Mouse (Mus musculus) CD4-positive, CD25-positive, alpha-beta regulatory T cell, adult 2 months (primary cell): ENCODE data around the gene Arpc5.
A peak's percentile ranks its signal among the peaks of the same experiment; 100 is the strongest.
"Not testable (repeated sequence)": the region's sequence is repeated elsewhere in the genome, so short reads cannot be mapped to it uniquely, and the experiment has no call there.

Source experiments
- DNase-seq: peaks from one replicate; pipeline ENCODE4 v3.0.0-alpha.2; 2012; ENCODE audit warnings: low read depth, low spot score

The Arpc5 gene

GRCm38 (mm10) chr1:152766032-152766772 is at the start of gene Arpc5, which contains the start of gene Rgl1:
TSS of gene Arpc5 (plus strand) at chr1:152766542.
TSS of gene Rgl1 (minus strand) at chr1:152766351.
- peak; percentile 99 for DNase-seq

GRCm38 (mm10) chr1:152717329-152717728 is 49.0 kb upstream of the Arpc5 start:
- DNase-seq, result no peak

DNA sequence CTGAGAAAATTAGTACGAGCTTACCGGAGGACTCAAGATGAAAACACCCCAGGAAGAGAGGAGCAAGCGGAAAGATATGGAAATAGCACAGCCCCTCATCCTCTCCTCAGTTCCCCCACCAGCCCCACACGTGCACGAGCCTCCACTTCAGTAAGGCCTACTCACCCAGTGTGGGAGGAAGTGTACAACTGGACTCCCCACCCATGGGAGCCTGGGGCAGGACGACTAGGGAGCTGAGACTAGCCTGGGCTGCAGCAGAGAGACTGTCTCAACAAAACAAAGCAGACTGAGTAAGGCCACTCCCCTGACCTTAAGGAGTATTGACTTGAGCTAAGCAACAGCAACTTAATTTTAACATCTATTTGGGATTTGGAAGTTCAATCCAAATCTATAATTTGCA is 48.1 kb upstream of the Arpc5 start:
- DNase-seq, result no peak

- DNase-seq, result peak; percentile 5
These were observed 45.4 kb upstream of the Arpc5 start for GRCm38 (mm10) chr1:152720969-152721368.

DNA sequence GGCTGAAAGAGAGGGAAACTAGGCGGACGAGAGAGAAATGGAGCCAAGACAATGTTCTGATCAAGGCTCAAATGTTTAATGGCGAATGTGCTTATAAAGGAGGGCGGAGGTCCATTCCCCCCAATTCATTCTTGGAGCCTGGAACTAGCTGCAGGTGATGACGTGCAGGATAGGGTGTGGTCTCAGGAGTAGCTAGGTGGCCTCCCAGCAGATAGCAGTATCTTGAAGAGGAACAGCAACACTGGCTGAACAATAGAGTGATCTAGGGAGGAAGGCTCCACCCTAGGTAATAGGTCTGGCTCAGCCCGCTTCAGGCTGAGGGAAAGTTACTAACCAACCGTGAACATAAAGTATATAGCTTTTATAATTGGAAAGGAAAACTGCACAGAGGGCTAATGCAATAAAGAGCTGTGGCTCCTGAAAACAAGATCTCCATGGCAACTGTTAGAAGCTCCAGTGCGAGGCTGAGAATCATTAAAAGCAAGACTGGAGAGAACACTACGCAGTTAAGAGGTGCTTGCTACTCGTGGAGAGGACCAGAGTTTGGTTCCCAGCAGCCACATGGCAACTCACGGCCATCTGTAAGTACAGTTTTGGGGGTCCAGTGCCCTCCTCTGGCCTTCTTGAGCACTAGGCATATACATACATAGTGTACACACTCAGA is 44.7 kb upstream of the Arpc5 start:
- no peak for DNase-seq

DNA sequence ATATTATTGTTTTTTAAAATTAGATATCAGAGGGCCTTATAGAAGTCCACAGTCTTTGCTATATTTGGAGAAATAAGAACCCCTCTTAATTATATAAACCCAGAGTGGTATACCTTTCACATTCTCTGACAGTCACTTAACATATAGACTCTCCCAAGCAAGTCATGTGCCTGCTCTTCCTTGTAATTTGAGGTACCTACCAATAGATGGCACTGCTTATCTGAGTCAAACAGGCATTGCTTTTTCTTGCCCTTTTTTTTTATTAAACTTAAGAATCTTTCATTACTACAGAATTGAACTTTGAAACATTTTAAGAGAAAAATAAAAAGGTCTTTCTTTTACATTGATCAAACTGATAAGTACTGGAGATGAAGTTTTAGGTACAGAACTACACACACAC is 42.1 kb upstream of the Arpc5 start:
- peak; percentile 55 for DNase-seq

DNA sequence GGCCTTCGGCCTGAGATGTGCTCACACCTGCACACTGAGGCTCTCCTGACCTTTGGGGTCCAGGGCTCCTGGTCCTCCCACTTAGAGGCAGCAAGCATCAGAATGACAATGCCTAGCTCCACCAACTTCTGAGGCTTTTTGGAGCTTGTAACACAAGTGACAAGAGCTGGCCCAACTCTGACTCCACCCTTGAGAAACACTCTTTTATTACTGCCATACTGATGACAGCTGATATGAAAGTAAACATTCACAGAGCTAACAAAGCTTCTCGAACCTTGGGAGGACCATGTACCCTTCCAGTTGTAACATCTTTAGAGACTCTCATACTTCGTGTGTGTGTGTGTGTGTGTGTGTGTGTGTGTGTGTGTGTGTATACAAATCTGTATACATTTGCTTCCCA is 40.2 kb upstream of the Arpc5 start:
- DNase-seq, result no peak

DNA sequence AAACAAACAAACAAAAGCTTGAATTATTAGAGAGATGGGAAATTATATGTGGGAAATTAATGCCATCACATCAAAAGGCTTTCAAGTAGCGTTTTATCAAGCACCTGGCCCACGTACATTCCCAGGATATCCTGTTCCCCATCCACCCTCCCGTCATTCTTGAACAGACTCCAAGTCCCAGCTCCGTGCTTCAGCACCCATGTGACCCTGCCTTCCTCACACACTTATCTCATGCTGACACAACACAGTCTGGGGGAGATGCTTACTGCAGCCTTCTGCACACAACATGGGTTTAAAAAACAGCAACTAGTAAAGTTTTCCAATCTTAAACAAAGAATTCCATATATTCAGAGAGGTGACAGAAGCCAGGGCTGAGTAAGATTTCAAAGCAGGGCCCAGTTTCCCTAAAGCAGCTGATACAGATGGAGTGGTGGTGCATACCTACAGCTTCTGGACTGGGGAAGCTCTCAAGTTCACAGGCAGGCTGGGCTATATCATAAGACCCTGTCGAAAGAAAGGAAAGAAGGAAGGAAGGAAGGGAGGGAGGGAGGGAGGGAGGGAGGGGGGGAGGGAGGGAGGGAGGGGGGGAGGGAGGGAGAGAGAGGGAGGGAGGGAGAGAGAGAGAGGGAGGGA is 38.6 kb upstream of the Arpc5 start:
- no peak for DNase-seq

GRCm38 (mm10) chr1:152738793-152739192 is 27.5 kb upstream of the Arpc5 start:
- no peak for DNase-seq

DNA sequence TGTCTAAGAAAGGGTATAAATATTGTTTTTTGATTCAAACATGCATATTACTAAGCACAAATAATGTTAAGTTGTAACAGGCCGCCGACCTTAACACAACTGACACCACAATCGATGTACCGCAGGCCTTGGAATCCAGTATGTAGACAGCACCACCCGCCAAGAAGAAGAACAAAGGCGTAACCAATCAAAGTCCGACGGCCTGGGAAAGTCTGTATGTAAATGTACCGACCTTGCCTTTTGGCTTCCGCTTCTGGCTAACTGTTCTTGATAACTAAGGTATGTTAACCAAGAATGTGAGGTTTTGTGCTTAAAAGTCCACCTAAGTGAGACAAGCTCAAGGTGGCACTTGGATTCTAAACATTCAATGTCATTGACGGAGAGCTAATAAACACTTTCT is 27.0 kb upstream of the Arpc5 start:
- no peak for DNase-seq

GRCm38 (mm10) chr1:152743095-152743826 is 23.1 kb upstream of the Arpc5 start:
- DNase-seq, result no peak

DNA sequence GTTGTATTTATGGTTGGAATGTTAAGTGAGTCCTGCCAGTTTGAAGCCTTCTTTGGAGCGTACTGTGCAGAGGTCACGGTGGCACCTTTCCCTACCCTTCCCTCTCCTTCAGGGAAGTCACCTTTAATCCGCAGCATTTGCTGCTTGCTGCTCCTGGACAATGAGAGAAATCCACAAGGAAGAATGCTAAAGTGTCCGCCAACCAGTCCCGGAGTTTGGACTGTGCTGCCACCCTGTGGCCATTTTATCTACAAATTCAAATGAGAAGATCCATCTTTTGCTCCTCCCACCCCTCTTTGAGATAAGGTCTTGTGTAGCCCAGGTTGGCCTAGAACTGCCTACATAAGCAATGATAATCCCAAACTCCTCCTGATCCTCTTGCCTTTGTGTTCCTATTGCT is 19.9 kb upstream of the Arpc5 start:
- peak; percentile 72 for DNase-seq

DNA sequence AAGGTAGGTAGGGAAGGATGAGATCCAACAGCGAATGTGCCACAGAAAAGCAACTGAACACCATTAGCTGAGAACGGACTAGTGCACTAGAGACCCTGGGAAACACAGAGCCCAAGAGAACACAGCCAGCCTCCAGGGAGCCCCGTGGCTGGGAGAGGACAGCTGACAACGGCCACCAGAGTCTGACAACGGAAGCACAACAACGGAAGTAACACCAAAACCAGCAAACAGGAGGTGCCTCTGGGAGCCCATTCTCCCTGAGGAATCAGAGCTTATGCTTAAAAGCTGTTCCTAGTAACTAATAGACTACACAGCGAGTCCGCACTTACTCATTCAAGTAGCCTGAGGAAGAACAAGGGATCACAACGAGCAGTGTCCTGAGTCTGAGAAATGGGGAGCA is 17.1 kb upstream of the Arpc5 start:
- DNase-seq, result no peak

DNA sequence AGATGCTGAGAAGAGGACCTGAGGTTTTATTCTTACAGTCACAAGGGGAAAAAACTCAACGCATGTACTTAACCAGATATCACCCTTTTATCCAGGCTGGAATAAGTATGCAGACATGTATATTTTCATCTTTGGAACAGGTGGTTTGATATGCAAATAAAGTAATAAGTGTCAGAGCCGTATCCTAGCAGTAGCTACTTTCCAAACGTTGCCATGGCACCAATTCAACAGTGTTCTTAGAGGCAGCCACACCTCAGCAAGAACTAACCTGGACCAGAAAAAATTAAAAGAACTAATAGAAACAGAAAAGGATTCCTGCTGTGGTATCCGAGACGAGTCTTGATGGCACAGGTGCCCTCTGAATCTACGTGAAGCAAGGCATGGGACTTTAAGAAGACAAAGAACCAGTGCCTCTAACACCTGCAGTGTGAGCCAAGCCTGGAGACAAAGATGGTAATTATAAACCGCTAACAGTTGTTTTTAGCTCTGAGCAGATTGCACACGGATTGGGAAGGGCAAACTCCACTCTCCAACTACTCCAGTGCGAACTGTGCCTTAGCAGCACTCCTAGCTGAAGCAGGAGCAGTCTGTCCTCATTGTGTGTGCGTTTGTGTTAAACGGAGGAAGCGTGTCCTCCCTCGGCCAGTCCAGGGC is 15.9 kb upstream of the Arpc5 start, which contains the start of gene Apobec4:
TSS of gene Apobec4 (plus strand) at position 240 of the 654 bp plus-strand sequence.
- DNase-seq, result no peak

DNA sequence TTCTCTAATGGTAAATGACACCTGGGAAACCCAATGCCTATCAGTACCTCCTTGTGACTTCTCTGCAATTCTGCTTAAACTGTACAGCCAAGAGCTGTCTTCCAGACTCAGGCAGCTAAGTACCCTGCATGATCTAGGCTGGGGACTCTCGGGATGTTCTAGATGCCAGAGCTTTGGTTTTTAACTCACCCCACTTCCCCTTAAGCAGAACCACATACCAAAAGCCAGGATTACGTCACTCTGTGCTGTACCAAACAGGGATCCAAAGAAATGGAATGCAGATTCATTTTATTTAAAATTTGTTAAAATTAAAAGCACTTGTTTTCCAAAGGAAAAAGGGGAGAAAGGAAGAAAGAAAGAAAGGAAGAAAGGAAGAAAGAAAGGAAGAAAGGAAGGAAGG is 4.6 kb upstream of the Arpc5 start:
- no peak for DNase-seq

- peak; percentile 41 for DNase-seq
These were observed 734 bp downstream of the Arpc5 start for GRCm38 (mm10) chr1:152766804-152767748.

DNA sequence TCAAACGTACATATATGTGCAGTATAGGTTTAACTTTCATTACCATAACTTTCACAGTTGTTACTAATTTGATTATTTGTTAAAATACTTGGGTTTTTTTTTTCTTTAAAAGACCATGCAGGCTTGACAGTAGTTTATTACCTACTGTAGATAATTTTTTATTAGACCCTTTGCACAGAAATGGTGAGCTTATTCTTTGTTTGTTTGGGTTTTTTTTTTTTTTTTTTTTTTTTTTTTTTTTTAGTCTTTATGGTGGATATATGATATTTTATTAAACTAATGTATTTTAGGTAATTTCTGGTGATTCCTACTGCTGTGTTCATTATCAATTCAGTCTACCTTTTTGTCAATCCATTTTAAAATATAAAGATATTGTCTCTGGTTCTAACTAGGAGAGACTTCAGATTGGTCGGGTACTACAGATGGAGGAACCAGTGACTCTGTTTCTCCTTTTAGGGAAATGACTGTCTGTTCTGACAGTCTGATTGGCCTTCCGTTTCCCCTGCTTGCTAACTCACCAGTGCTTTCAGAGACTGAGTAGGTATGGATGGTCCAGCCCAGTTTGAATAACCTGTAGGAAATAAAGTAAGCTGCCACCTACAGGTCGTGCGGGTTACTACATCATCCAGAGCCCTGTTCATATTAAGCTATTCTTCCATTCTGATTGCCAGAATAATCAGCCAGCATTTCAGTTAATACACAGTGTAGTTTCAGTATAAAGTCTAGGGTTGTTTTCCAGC is 1.6 kb downstream of the Arpc5 start:
- peak; percentile 90 for DNase-seq

DNA sequence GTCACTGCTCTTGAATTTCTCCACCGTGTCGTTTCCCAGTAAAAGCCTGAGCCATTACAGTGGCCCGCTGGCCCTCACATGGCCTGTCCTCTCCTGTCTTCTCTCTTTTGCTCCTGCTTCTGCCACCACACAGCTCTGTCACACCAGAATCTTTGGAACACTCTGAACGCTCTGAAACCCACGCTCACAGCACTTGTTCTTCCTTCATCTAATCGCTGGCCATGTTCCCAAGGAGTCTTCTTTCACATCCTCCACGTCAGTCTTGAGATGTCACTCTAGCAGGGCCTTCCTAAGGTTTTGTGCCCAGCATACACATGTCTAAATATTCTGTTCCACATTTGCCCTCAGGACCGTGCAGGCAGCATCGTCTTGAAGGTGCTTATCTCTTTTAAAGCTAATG is 4.7 kb downstream of the Arpc5 start:
- DNase-seq, result no peak

DNA sequence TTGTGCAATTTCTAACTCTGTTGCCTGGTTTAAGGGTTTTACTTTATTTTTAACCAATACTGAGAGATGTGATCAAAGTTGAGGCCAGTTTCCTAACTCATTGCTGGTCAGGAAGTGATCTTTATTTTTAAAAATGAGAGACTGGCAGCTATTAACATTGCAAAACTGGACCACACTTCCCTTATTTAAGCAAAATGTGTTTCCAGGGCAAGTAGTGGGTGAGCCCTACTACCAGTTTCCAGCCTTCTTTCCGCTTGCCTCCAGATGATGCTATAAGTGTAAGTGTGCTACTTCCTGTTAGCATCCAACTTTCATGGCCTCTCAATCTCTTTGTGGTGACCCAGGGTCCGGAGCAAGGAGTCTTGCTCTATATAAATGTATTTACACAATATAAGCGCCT is 8.3 kb downstream of the Arpc5 start:
- not testable (repeated sequence) for DNase-seq
